Mouse (Mus musculus) bone marrow macrophage, adult 2 months (primary cell): Measurements from ENCODE around the gene Herc4.
"Not testable (repeated sequence)": the region's sequence is repeated elsewhere in the genome, so short reads cannot be mapped to it uniquely, and the experiment has no call there.

Experiments used
- CTCF ChIP-seq: IDR thresholded peaks from 2 replicates; pipeline ENCODE4 v1.5.1; 2012; ENCODE audit warnings: low read depth, mild to moderate bottlenecking, low read length, moderate library complexity
- POLR2A ChIP-seq: IDR thresholded peaks from 2 replicates; pipeline ENCODE4 v1.6.1; 2012; ENCODE audit warnings: mild to moderate bottlenecking, low read depth, low read length, borderline replicate concordance

- not testable (repeated sequence) for TF ChIP-seq POLR2A, CTCF
Observed at GRCm38 (mm10) chr10:63351099-63351498, 107.5 kb downstream of the Herc4 start.
